Mouse (Mus musculus): Measurements from ENCODE around the gene Mrpl58.

DNA sequence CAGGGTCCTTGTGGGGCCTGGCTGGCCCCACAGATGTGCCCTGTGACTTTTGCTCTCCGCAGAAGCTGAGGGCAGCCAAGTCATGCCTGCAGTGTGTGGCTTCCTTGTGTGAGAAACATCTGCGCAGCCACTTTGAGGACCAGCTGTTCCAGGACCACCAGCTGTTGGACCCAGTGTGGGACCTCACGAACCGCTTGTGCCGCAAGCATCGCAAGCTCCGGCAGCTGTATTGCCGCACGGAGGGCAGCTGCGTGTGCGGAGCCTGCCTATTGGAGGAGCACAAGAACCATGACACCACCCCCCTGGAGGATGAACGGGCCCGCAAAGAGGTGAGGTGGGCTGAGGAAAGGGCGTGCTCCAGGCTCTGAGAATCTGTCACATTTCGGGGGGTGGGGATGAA lies 37.9 kb downstream of the Mrpl58 start:
- TF ChIP-seq CTCF (IDR thresholded peaks at IDR 0.05; ENCODE audit: control insufficient read depth, insufficient read depth, insufficient read length) (no peak), USF1 (IDR thresholded peaks at IDR 0.05; ENCODE audit: low read depth) (no peak), CEBPB (IDR thresholded peaks at IDR 0.05; ENCODE audit: low read depth) (no peak), MYOD1 (IDR thresholded peaks at IDR 0.05; ENCODE audit: control insufficient read depth, insufficient read length, low read depth) (no peak), MAX (IDR thresholded peaks at IDR 0.05) (no peak), MYOG (IDR thresholded peaks at IDR 0.05; ENCODE audit: control insufficient read depth, extremely low read depth, insufficient read length) (no peak), FOSL1 (IDR thresholded peaks at IDR 0.05; ENCODE audit: insufficient read depth, low read length, poor library complexity, severe bottlenecking) (no peak)
